Mouse (Mus musculus): ENCODE measurements at regions not wholly inside any gene's neighbourhood (a gene's known extent, or its start where the extent isn't known, plus 50 kb on each side); places are given as distances from the start of the nearest gene placed in this dataset.

DNA sequence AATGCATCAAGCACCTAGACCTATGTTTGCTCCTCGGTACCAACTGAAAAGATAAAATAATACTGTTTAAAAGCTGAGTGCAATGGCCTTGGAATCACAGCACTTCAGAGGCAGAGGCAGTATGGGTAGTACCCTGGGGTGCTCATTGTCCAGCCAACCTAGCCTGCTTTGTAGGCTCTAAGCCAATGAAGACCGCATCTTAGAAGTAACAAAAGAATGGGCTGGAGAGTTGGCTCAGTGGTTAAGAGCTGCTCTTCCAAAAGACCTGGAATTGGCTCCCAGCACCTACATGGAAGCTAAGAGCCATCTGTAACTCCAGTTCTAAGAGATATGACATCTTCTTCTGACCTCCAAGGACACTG is 82.8 kb upstream of the Spdye4c start:
- Histone ChIP-seq H3K4me3 (ENCODE audit: low read depth, low read length) (no peak overlapping the region), H3K36me3 (ENCODE audit: control insufficient read depth, insufficient read depth, low read length) (no peaks in the 10 kb centered on the region), H3K27ac (ENCODE audit: insufficient read depth, low read depth, low read length) (no peak overlapping the region), H3K27me3 (ENCODE audit: control insufficient read depth, insufficient read depth, low read length) (no peaks in the 10 kb centered on the region; the same call in 1 of the 2 replicates), H3K4me1 (ENCODE audit: control insufficient read depth, insufficient read depth, insufficient read length, low read length) (peaks cover 2% of the 10 kb centered on the region; the same call in 1 of the 2 replicates)
- WGBS, result 74% methylated on average over 2 of the region's 2 CpGs
- TF ChIP-seq POLR2A (IDR thresholded peaks at IDR 0.05; ENCODE audit: low read depth, low read length) (no peak), CTCF (IDR thresholded peaks at IDR 0.05; ENCODE audit: extremely low read depth, insufficient read length, insufficient replicate concordance, low read depth, low read length) (no peak)

DNA sequence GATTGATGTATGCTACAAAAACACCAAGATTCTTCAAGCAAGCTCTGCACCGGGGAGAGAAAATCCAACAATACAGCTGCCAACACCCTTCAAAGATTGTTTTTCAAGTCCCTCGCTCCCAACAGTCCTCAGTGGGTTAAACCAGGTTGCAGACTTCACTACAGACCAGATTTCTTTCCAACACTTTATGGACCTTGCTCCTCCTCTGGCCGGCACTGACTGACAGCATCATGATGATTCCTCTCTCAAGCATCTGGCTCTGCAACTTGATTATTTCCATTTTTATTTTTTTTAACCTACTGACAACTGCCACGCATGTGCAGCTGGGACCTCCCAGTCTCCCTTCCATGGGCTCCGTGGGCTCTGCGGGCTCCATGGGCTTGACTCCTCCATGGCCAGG is 79.7 kb upstream of the Spdye4c start:
- TF ChIP-seq POLR2A (IDR thresholded peaks at IDR 0.05; ENCODE audit: low read depth, low read length) (no peak), CTCF (IDR thresholded peaks at IDR 0.05; ENCODE audit: extremely low read depth, insufficient read length, insufficient replicate concordance, low read depth, low read length) (no peak)
- 79% methylated on average over 6 of the region's 6 CpGs for WGBS
- H3K4me1 ChIP-seq (ENCODE audit: control insufficient read depth, insufficient read depth, insufficient read length, low read length), result peaks cover 2% of the 10 kb centered on the region; the same call in 1 of the 2 replicates
- H3K27ac ChIP-seq (ENCODE audit: insufficient read depth, low read depth, low read length), result no peak overlapping the region
- H3K27me3 ChIP-seq (ENCODE audit: control insufficient read depth, insufficient read depth, low read length), result no peaks in the 10 kb centered on the region; the same call in 1 of the 2 replicates
- no peak overlapping the region for H3K4me3 ChIP-seq (ENCODE audit: low read depth, low read length)
- no peaks in the 10 kb centered on the region for H3K36me3 ChIP-seq (ENCODE audit: control insufficient read depth, insufficient read depth, low read length)

DNA sequence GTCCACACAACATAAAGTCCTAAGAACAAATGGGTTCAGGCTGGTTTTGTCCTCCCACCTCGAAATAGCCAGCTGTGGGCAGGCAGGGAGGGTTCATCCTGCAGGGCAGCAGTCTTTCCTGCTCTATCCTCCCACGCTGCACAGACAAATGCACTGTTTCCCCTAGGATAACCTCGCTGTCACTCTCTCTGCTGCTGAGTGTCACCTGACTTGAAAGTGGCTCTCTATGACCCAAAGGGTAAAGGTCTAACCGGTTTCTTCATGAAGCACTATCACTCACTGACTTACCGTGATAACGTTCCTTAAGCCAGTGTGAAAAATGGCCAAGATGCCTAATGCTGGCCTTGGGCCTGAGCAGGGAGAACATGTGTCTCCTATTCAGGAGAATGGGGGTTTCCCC is 78.2 kb upstream of the Spdye4c start:
- H3K36me3 ChIP-seq (ENCODE audit: control insufficient read depth, insufficient read depth, low read length), result no peaks in the 10 kb centered on the region

GRCm38 (mm10) chr2:128514463-128515290 is 76.3 kb upstream of the Spdye4c start:
- no peak overlapping the region for H3K4me3 ChIP-seq (ENCODE audit: low read depth, low read length)
- H3K27ac ChIP-seq (ENCODE audit: insufficient read depth, low read depth, low read length), result no peak overlapping the region
- WGBS, result 79% methylated on average over 17 of the region's 17 CpGs

More for the DNA sequence above, 78.2 kb upstream of the Spdye4c start:
- WGBS, result 26% methylated on average over 6 of the region's 6 CpGs
- TF ChIP-seq CTCF (IDR thresholded peaks at IDR 0.05; ENCODE audit: extremely low read depth, insufficient read length, insufficient replicate concordance, low read depth, low read length) (no peak), POLR2A (IDR thresholded peaks at IDR 0.05; ENCODE audit: low read depth, low read length) (no peak)
- Histone ChIP-seq H3K4me1 (ENCODE audit: control insufficient read depth, insufficient read depth, insufficient read length, low read length) (peaks cover 2% of the 10 kb centered on the region; the same call in 1 of the 2 replicates), H3K4me3 (ENCODE audit: low read depth, low read length) (no peak overlapping the region), H3K27me3 (ENCODE audit: control insufficient read depth, insufficient read depth, low read length) (no peaks in the 10 kb centered on the region; the same call in 1 of the 2 replicates), H3K27ac (ENCODE audit: insufficient read depth, low read depth, low read length) (no peak overlapping the region)

GRCm38 (mm10) chr2:128515701-128516100 is 75.3 kb upstream of the Spdye4c start:
- no peak overlapping the region for H3K27ac ChIP-seq (ENCODE audit: insufficient read depth, low read depth, low read length)
- H3K36me3 ChIP-seq (ENCODE audit: control insufficient read depth, insufficient read depth, low read length), result no peaks in the 10 kb centered on the region
- no peak overlapping the region for H3K4me3 ChIP-seq (ENCODE audit: low read depth, low read length)
- peaks cover 2% of the 10 kb centered on the region; the same call in 1 of the 2 replicates for H3K4me1 ChIP-seq (ENCODE audit: control insufficient read depth, insufficient read depth, insufficient read length, low read length)
- H3K27me3 ChIP-seq (ENCODE audit: control insufficient read depth, insufficient read depth, low read length), result no peaks in the 10 kb centered on the region
- 54% methylated on average over 5 of the region's 5 CpGs for WGBS
- TF ChIP-seq POLR2A (IDR thresholded peaks at IDR 0.05; ENCODE audit: low read depth, low read length) (no peak), CTCF (IDR thresholded peaks at IDR 0.05; ENCODE audit: extremely low read depth, insufficient read length, insufficient replicate concordance, low read depth, low read length) (no peak)

More at GRCm38 (mm10) chr2:128514463-128515290, 76.3 kb upstream of the Spdye4c start:
- Histone ChIP-seq H3K4me1 (ENCODE audit: control insufficient read depth, insufficient read depth, insufficient read length, low read length) (peaks cover 2% of the 10 kb centered on the region; the same call in 1 of the 2 replicates), H3K36me3 (ENCODE audit: control insufficient read depth, insufficient read depth, low read length) (no peaks in the 10 kb centered on the region), H3K27me3 (ENCODE audit: control insufficient read depth, insufficient read depth, low read length) (no peaks in the 10 kb centered on the region)
- TF ChIP-seq CTCF (IDR thresholded peaks at IDR 0.05; ENCODE audit: extremely low read depth, insufficient read length, insufficient replicate concordance, low read depth, low read length) (no peak), POLR2A (IDR thresholded peaks at IDR 0.05; ENCODE audit: low read depth, low read length) (no peak)

DNA sequence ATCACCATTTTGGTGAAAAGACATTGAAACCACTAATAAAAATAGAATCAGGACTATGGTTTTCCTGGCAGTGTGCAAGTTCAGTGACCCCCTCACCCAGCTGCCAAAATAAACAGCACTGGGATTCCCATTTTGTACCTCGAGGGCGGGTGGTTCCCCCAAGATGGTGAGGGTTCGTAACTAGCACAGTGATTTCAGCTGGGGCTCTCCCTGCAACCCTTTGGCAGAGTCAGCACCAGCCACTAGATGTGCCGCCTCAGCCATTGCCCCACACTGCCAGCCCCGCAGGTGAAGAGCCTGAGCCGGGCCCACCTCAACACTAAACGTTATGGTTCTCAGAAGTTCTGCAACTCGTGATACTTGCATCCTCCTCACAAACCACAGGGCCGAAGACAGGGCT is 74.3 kb upstream of the Spdye4c start:
- H3K4me1 ChIP-seq (ENCODE audit: control insufficient read depth, insufficient read depth, insufficient read length, low read length), result peaks cover 2% of the 10 kb centered on the region; the same call in 1 of the 2 replicates
- H3K27ac ChIP-seq (ENCODE audit: insufficient read depth, low read depth, low read length), result no peak overlapping the region
- 71% methylated on average over 9 of the region's 9 CpGs for WGBS
- H3K4me3 ChIP-seq (ENCODE audit: low read depth, low read length), result no peak overlapping the region
- no peaks in the 10 kb centered on the region for H3K36me3 ChIP-seq (ENCODE audit: control insufficient read depth, insufficient read depth, low read length)
- no peaks in the 10 kb centered on the region for H3K27me3 ChIP-seq (ENCODE audit: control insufficient read depth, insufficient read depth, low read length)
- TF ChIP-seq CTCF (IDR thresholded peaks at IDR 0.05; ENCODE audit: extremely low read depth, insufficient read length, insufficient replicate concordance, low read depth, low read length) (no peak), POLR2A (IDR thresholded peaks at IDR 0.05; ENCODE audit: low read depth, low read length) (no peak)

GRCm38 (mm10) chr2:128518142-128518541 is 72.9 kb upstream of the Spdye4c start:
- no peak overlapping the region for H3K4me3 ChIP-seq (ENCODE audit: low read depth, low read length)
- no peaks in the 10 kb centered on the region for H3K36me3 ChIP-seq (ENCODE audit: control insufficient read depth, insufficient read depth, low read length)
- WGBS, result 86% methylated on average over 3 of the region's 3 CpGs

More at GRCm38 (mm10) chr2:128518142-128518541, 72.9 kb upstream of the Spdye4c start:
- Histone ChIP-seq H3K27ac (ENCODE audit: insufficient read depth, low read depth, low read length) (no peak overlapping the region), H3K4me1 (ENCODE audit: control insufficient read depth, insufficient read depth, insufficient read length, low read length) (no peaks in the 10 kb centered on the region), H3K27me3 (ENCODE audit: control insufficient read depth, insufficient read depth, low read length) (no peaks in the 10 kb centered on the region)
- TF ChIP-seq CTCF (IDR thresholded peaks at IDR 0.05; ENCODE audit: extremely low read depth, insufficient read length, insufficient replicate concordance, low read depth, low read length), result no peak
- TF ChIP-seq POLR2A (IDR thresholded peaks at IDR 0.05; ENCODE audit: low read depth, low read length), result no peak

All from small intestine, adult 2 months (tissue).